Mouse (Mus musculus) CH12.LX (cell line): ENCODE data around the gene Nkrf. TPM values are rescaled to one million over a fixed set of nuclear protein-coding genes. Genes with fewer than 3 reads are reported as not detected.

Experiments
- DNase-seq: peaks from one replicate; pipeline ENCODE4 v3.0.0-alpha.2; 2013; ENCODE audit errors: extremely low read depth
- H3K27ac ChIP-seq: 2 replicates; pipeline ENCODE4 v1.5.1; 2012; ENCODE audit warnings: low read depth, mild to moderate bottlenecking, control low read depth, moderate library complexity; ENCODE audit not compliant: insufficient read depth
- H3K27me3 ChIP-seq: replicated peaks from 2 replicates; pipeline ENCODE3; 2012; ENCODE audit warnings: inconsistent platforms
- H3K36me3 ChIP-seq, 2 experiments: replicated peaks in 1 of 2; 2 replicates each; pipeline versions ENCODE3 to v1.6.1; 2012; ENCODE audit warnings: inconsistent platforms in 1 of 2, low read length in 1 of 2, mild to moderate bottlenecking in 1 of 2, mixed read lengths in 1 of 2, moderate library complexity in 1 of 2; ENCODE audit not compliant: control insufficient read depth in 1 of 2, insufficient read depth in 1 of 2
- H3K4me1 ChIP-seq, 2 experiments: 2 replicates each; pipeline ENCODE4 v1.6.1; 2012; ENCODE audit warnings: inconsistent platforms in 1 of 2, moderate library complexity in 1 of 2; ENCODE audit not compliant: insufficient read depth in 2 of 2, control insufficient read depth in 1 of 2
- H3K4me2 ChIP-seq: 2 replicates; pipeline ENCODE4 v1.6.1; 2012; ENCODE audit warnings: low read depth, mild to moderate bottlenecking, control low read depth; ENCODE audit not compliant: poor library complexity, insufficient read depth, severe bottlenecking
- H3K4me3 ChIP-seq, 3 experiments: fragments of 150-350 bp in 1 of 3; sonication (generic) in 1 of 3; replicated peaks in 1 of 3; 2 replicates each; pipeline versions ENCODE3 to v1.5.1; 2011 to 2012; ENCODE audit warnings: low read depth in 2 of 3, low read length in 2 of 3, mild to moderate bottlenecking in 2 of 3, moderate library complexity in 2 of 3, control low read depth in 1 of 3, improper control_type of control experiment in 1 of 3, inconsistent platforms in 1 of 3, mixed read lengths in 1 of 3; ENCODE audit not compliant: poor library complexity in 1 of 3
- H3K79me2 ChIP-seq: replicated peaks from 2 replicates; pipeline ENCODE4 v1.6.1; 2012; ENCODE audit warnings: mild to moderate bottlenecking, moderate library complexity; ENCODE audit not compliant: control insufficient read depth, poor library complexity, insufficient read depth, severe bottlenecking; ENCODE audit errors: extremely low read depth
- H3K9ac ChIP-seq: 2 replicates; pipeline ENCODE4 v1.6.1; 2012; ENCODE audit warnings: low read depth, mild to moderate bottlenecking, control low read depth, moderate library complexity; ENCODE audit not compliant: insufficient read depth
- H3K9me3 ChIP-seq: replicated peaks from 2 replicates; pipeline ENCODE3; 2012; ENCODE audit warnings: low read length, inconsistent platforms, mixed read lengths
- BHLHE40 ChIP-seq: IDR thresholded peaks from 2 replicates; pipeline ENCODE4 v1.6.1; 2011; ENCODE audit warnings: mild to moderate bottlenecking, low read depth, low read length, improper control_type of control experiment
- CHD2 ChIP-seq: IDR thresholded peaks from 2 replicates; pipeline ENCODE4 v1.6.1; 2011; ENCODE audit warnings: low read length, improper control_type of control experiment
- ETS1 ChIP-seq: conservative IDR thresholded peaks from 2 replicates; pipeline ENCODE4 v1.6.1; 2012; ENCODE audit warnings: low read depth, mild to moderate bottlenecking, inconsistent platforms, low read length, improper control_type of control experiment, moderate library complexity
- GABPA ChIP-seq: IDR thresholded peaks from 2 replicates; pipeline ENCODE4 v1.6.1; 2012; ENCODE audit warnings: low read depth, low read length, improper control_type of control experiment, inconsistent platforms; ENCODE audit not compliant: insufficient replicate concordance
- HCFC1 ChIP-seq: IDR thresholded peaks from 2 replicates; pipeline ENCODE4 v1.6.1; 2012; ENCODE audit warnings: low read depth, mild to moderate bottlenecking, inconsistent platforms, low read length, improper control_type of control experiment
- JUND ChIP-seq: conservative IDR thresholded peaks from 2 replicates; pipeline ENCODE4 v1.6.1; 2011; ENCODE audit warnings: low read depth, low read length, improper control_type of control experiment
- KAT2A ChIP-seq: IDR thresholded peaks from 2 replicates; pipeline ENCODE4 v1.6.1; 2012; ENCODE audit warnings: low read length, improper control_type of control experiment, inconsistent platforms; ENCODE audit not compliant: insufficient replicate concordance
- MXI1 ChIP-seq: IDR thresholded peaks from 2 replicates; pipeline ENCODE4 v1.6.1; 2011; ENCODE audit warnings: mild to moderate bottlenecking, low read depth, low read length, improper control_type of control experiment
- MYC ChIP-seq: IDR thresholded peaks from 2 replicates; pipeline ENCODE4 v1.6.1; 2011; ENCODE audit warnings: low read depth, mild to moderate bottlenecking, improper control_type of control experiment, low read length
- PAX5 ChIP-seq: IDR thresholded peaks from 2 replicates; pipeline ENCODE4 v1.6.1; 2012; ENCODE audit warnings: low read length, inconsistent platforms, mixed read lengths
- RCOR1 ChIP-seq: conservative IDR thresholded peaks from 2 replicates; pipeline ENCODE4 v1.6.1; 2012; ENCODE audit warnings: low read depth, mild to moderate bottlenecking, inconsistent platforms, low read length, improper control_type of control experiment
- SIN3A ChIP-seq: IDR thresholded peaks from 2 replicates; pipeline ENCODE4 v1.6.1; 2012; ENCODE audit warnings: low read length, improper control_type of control experiment, inconsistent platforms
- USF1 ChIP-seq: IDR thresholded peaks from 2 replicates; pipeline ENCODE4 v1.6.1; 2014; ENCODE audit warnings: low read depth, mild to moderate bottlenecking, inconsistent platforms, low read length, improper control_type of control experiment
- ZKSCAN1 ChIP-seq: IDR thresholded peaks from 2 replicates; pipeline ENCODE4 v1.6.1; 2012; ENCODE audit warnings: low read depth, inconsistent platforms, low read length, improper control_type of control experiment, borderline replicate concordance
- ZMIZ1 ChIP-seq: IDR thresholded peaks from 2 replicates; pipeline ENCODE4 v1.6.1; 2012; ENCODE audit warnings: low read depth, mild to moderate bottlenecking, inconsistent platforms, low read length, improper control_type of control experiment
- dilution Hi-C: fragments of 300-500 bp; cut with MboI; formaldehyde crosslinking; loops from 2 replicates; pipeline ENCODE4 v1.14.3; 2020; ENCODE audit warnings: low sequenced_read_pairs; ENCODE audit not compliant: extremely low pct_unique_long_range_greater_than_20kb, extremely low pct_ligation_motif_present
- in situ Hi-C: fragments of 300-500 bp; cut with MboI; formaldehyde crosslinking; loops from 3 replicates; pipeline ENCODE4 v1.14.3; 2019; ENCODE audit warnings: low sequenced_read_pairs, low pct_ligation_motif_present, low pct_unique_long_range_greater_than_20kb, mixed read lengths
- polyA plus RNA-seq: library from polyadenylated mRNA; unstranded; fragments of >175 nt; gene quantifications from 2 replicates; pipeline ENCODE4 v1.2.1, GENCODE M21; 2012; ENCODE audit warnings: low read depth; ENCODE audit not compliant: insufficient read length
- total RNA-seq, 2 experiments: library from RNA; depleted of rRNA; stranded (reverse); fragments of 300-350 nt in 1 of 2; fragments of >200 nt in 1 of 2; gene quantifications; 2 replicates each; pipeline ENCODE4 v1.2.3; 2012 to 2014

Nkrf gene
- total and polyA plus RNA-seq, 3 experiments = 7.0 to 19.7 (median 19.5) TPM

GRCm38 (mm10) chrX:36939806-36940413 is 37.2 kb upstream of the Nkrf start:
- Histone ChIP-seq H3K4me3 (no peak overlapping the region), H3K79me2 (no peaks in the 10 kb centered on the region), H3K9ac (no peak overlapping the region), H3K27me3 (no peaks in the 10 kb centered on the region), H3K4me2 (no peak overlapping the region), H3K4me1 (peaks cover 0 to 10% of the 10 kb centered on the region in 2 experiments; a peak in 1 of 4 replicates), H3K36me3 (peaks cover 40 to 88% of the 10 kb centered on the region in 2 experiments), H3K9me3 (no peaks in the 10 kb centered on the region), H3K27ac (no peak overlapping the region)
- DNase-seq = peak; percentile 31
- TF ChIP-seq USF1 (no peak), PAX5 (no peak), HCFC1 (no peak), JUND (no peak), ZKSCAN1 (no peak), MYC (no peak), GABPA (no peak), BHLHE40 (no peak), CHD2 (no peak), SIN3A (no peak), ZMIZ1 (no peak), KAT2A (no peak), MXI1 (no peak)
- in situ Hi-C loops = no loop called here
- dilution Hi-C loops = no loop called here

- no peaks in the 10 kb centered on the region for H3K9me3 ChIP-seq
- no peak overlapping the region for H3K4me2 ChIP-seq
- H3K36me3 ChIP-seq = peaks cover 39 to 84% of the 10 kb centered on the region in 2 experiments
- H3K9ac ChIP-seq = no peak overlapping the region
- in situ Hi-C loops = no loop called here
- H3K27ac ChIP-seq = no peak overlapping the region
- no peaks in the 10 kb centered on the region for H3K79me2 ChIP-seq
- DNase-seq = no peak
- TF ChIP-seq ETS1 (no peak), RCOR1 (no peak), ZMIZ1 (no peak)
- dilution Hi-C loops = no loop called here
- H3K4me1 ChIP-seq = peaks cover 0 to 7% of the 10 kb centered on the region in 2 experiments; a peak in 1 of 4 replicates
- no peaks in the 10 kb centered on the region for H3K27me3 ChIP-seq
- no peak overlapping the region for H3K4me3 ChIP-seq
Measured at GRCm38 (mm10) chrX:36935326-36935966, 32.7 kb upstream of the Nkrf start.
